Mouse (Mus musculus): ENCODE data around the gene Gkn2. TPM values are rescaled to one million over a fixed set of nuclear protein-coding genes. Genes with fewer than 3 reads are reported as not detected.

The Gkn2 gene
- total and polyA plus RNA-seq, 2 experiments from 2014 or later = not detected

GRCm38 (mm10) chr6:87399886-87400566 is 26.9 kb downstream of the Gkn2 start:
- ATAC-seq (ENCODE audit: insufficient read depth, low read depth) (no peak), DNase-seq (ENCODE audit: low spot score) (no peak)
- H3K4me3 ChIP-seq (ENCODE audit: low read depth, low read length) = no peak overlapping the region
- no peaks in the 10 kb centered on the region for H3K4me1 ChIP-seq (ENCODE audit: control insufficient read depth, insufficient read depth)
- no peak overlapping the region for H3K9ac ChIP-seq (replicated peaks; ENCODE audit: low read depth, low read length)
- peaks cover 60% of the 10 kb centered on the region for H3K27me3 ChIP-seq (ENCODE audit: control insufficient read depth, insufficient read depth, low read length)
- no peaks in the 10 kb centered on the region for H3K9me3 ChIP-seq (replicated peaks; ENCODE audit: control insufficient read depth, low read length)
- H3K36me3 ChIP-seq (replicated peaks; ENCODE audit: control insufficient read depth, insufficient read depth, low read length) = no peaks in the 10 kb centered on the region
- TF ChIP-seq CTCF (IDR thresholded peaks at IDR 0.05; ENCODE audit: low read depth) (no peak), EP300 (IDR thresholded peaks at IDR 0.05; ENCODE audit: low read depth) (no peak)
- no peak overlapping the region for H3K4me2 ChIP-seq (ENCODE audit: low read depth, low read length)
- WGBS = 31% methylated on average over 4 of the region's 4 CpGs
- no peak overlapping the region for H3K27ac ChIP-seq (ENCODE audit: low read depth)

GRCm38 (mm10) chr6:87401456-87401855 is 28.3 kb downstream of the Gkn2 start:
- TF ChIP-seq CTCF (IDR thresholded peaks at IDR 0.05; ENCODE audit: low read depth) (no peak), EP300 (IDR thresholded peaks at IDR 0.05; ENCODE audit: low read depth) (no peak)
- DNase-seq (ENCODE audit: low spot score) = no peak
- 17% methylated on average over 6 of the region's 6 CpGs for WGBS
- no peak overlapping the region for H3K27ac ChIP-seq (ENCODE audit: low read depth)
- no peaks in the 10 kb centered on the region for H3K9me3 ChIP-seq (replicated peaks; ENCODE audit: control insufficient read depth, low read length)
- no peak overlapping the region for H3K9ac ChIP-seq (replicated peaks; ENCODE audit: low read depth, low read length)
- no peak for ATAC-seq (ENCODE audit: insufficient read depth, low read depth)
- H3K36me3 ChIP-seq (replicated peaks; ENCODE audit: control insufficient read depth, insufficient read depth, low read length) = no peaks in the 10 kb centered on the region
- H3K27me3 ChIP-seq (ENCODE audit: control insufficient read depth, insufficient read depth, low read length) = peaks cover 46% of the 10 kb centered on the region
- H3K4me1 ChIP-seq (ENCODE audit: control insufficient read depth, insufficient read depth) = no peaks in the 10 kb centered on the region
- H3K4me2 ChIP-seq (ENCODE audit: low read depth, low read length) = no peak overlapping the region
- no peak overlapping the region for H3K4me3 ChIP-seq (ENCODE audit: low read depth, low read length)

- ATAC-seq (ENCODE audit: insufficient read depth, low read depth) (no peak), DNase-seq (ENCODE audit: low spot score) (no peak)
- Histone ChIP-seq H3K4me2 (ENCODE audit: low read depth, low read length) (no peak overlapping the region), H3K36me3 (replicated peaks; ENCODE audit: control insufficient read depth, insufficient read depth, low read length) (no peaks in the 10 kb centered on the region), H3K27me3 (ENCODE audit: control insufficient read depth, insufficient read depth, low read length) (peaks cover 55% of the 10 kb centered on the region), H3K27ac (ENCODE audit: low read depth) (no peak overlapping the region), H3K4me1 (ENCODE audit: control insufficient read depth, insufficient read depth) (no peaks in the 10 kb centered on the region), H3K9ac (replicated peaks; ENCODE audit: low read depth, low read length) (no peak overlapping the region), H3K4me3 (ENCODE audit: low read depth, low read length) (no peak overlapping the region), H3K9me3 (replicated peaks; ENCODE audit: control insufficient read depth, low read length) (no peaks in the 10 kb centered on the region)
- WGBS = 53% methylated on average over 3 of the region's 3 CpGs
- TF ChIP-seq EP300 (IDR thresholded peaks at IDR 0.05; ENCODE audit: low read depth) (no peak), CTCF (IDR thresholded peaks at IDR 0.05; ENCODE audit: low read depth) (no peak)
These were observed 38.9 kb downstream of the Gkn2 start for GRCm38 (mm10) chr6:87412011-87412410.

DNA sequence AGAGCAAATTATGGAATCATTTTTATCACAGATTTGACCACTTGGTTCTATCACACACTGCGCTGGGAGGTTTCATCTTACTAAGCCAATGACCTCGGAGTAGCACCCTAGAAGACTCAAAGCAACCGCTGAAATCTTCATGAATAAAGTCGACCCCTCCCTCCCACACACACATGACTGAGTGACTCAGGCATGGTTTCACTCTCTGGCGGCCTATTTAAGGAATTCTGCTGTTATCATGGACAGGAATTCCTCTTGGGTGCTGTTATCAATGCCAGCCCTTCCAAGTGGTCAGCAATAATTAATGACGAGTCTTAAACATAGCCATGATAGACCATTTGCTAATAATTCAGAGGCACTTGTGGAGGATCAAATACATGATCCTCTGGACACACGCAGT is 49.1 kb downstream of the Gkn2 start:
- Histone ChIP-seq H3K9me3 (replicated peaks; ENCODE audit: control insufficient read depth, low read length) (no peaks in the 10 kb centered on the region), H3K9ac (replicated peaks; ENCODE audit: low read depth, low read length) (no peak overlapping the region), H3K36me3 (replicated peaks; ENCODE audit: control insufficient read depth, insufficient read depth, low read length) (no peaks in the 10 kb centered on the region), H3K4me1 (ENCODE audit: control insufficient read depth, insufficient read depth) (peaks cover 21% of the 10 kb centered on the region), H3K27ac (ENCODE audit: low read depth) (no peak overlapping the region), H3K27me3 (ENCODE audit: control insufficient read depth, insufficient read depth, low read length) (peaks cover 78% of the 10 kb centered on the region), H3K4me3 (ENCODE audit: low read depth, low read length) (no peak overlapping the region), H3K4me2 (ENCODE audit: low read depth, low read length) (peak overlapping the region; percentile 20; the same call in 1 of the 2 replicates)
- ATAC-seq (ENCODE audit: insufficient read depth, low read depth) (no peak), DNase-seq (ENCODE audit: low spot score) (peak; percentile 35)
- no peak for TF ChIP-seq CTCF (IDR thresholded peaks at IDR 0.05; ENCODE audit: low read depth)
- TF ChIP-seq EP300 (IDR thresholded peaks at IDR 0.05; ENCODE audit: low read depth) = no peak
- 10% methylated on average over 7 of the region's 7 CpGs for WGBS

DNA sequence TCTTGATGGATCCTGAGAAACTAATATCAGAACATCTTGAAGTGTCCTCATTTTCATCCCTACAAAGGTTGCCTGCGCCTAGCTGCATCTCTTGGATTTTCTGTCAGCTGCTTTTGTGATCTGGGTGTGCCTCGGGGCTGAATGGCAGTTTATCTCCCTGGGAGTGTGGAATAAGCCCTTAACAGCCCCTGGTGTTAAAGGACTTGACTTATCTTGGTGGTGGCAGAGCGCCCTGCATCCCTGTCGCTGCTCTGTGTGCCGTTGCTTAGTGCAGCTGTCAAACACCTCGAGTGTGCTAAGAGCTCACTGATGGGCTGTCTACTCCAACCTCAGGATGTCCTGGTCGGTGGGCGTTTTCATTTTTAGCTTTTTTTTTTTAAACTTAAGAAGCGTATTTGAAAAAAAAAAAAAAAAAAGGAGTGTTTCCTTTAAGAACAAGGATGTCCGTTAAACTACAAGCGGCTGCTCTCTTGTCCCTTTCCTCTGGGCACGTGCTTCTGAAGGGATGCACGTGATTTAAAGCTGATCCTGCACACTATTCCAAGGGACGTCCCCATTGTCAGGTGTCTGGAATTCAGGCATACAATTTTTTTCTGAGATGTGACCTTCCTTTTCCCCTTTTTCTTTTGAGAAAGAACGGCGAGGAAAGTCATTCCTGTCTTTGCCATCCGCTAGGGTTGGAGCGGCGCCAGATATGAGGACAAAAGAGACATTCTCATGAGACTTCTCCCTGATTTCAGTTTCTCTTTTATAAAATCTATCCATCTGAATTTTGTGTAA is 51.1 kb downstream of the Gkn2 start:
- Histone ChIP-seq H3K4me2 (ENCODE audit: low read depth, low read length) (peak overlapping the region; percentile 47), H3K27ac (ENCODE audit: low read depth) (no peak overlapping the region), H3K27me3 (ENCODE audit: control insufficient read depth, insufficient read depth, low read length) (peaks cover 69% of the 10 kb centered on the region)

More for the DNA sequence above, 51.1 kb downstream of the Gkn2 start:
- Histone ChIP-seq H3K4me1 (ENCODE audit: control insufficient read depth, insufficient read depth) (peaks cover 21% of the 10 kb centered on the region), H3K4me3 (ENCODE audit: low read depth, low read length) (peak overlapping the region; percentile 25), H3K9me3 (replicated peaks; ENCODE audit: control insufficient read depth, low read length) (no peaks in the 10 kb centered on the region), H3K36me3 (replicated peaks; ENCODE audit: control insufficient read depth, insufficient read depth, low read length) (no peaks in the 10 kb centered on the region), H3K9ac (replicated peaks; ENCODE audit: low read depth, low read length) (no peak overlapping the region)
- DNase-seq (ENCODE audit: low spot score) (peak; percentile 81), ATAC-seq (ENCODE audit: insufficient read depth, low read depth) (peak; percentile 89)
- TF ChIP-seq EP300 (IDR thresholded peaks at IDR 0.05; ENCODE audit: low read depth) (peak; percentile 48; the same call in 1 of the 2 replicates), CTCF (IDR thresholded peaks at IDR 0.05; ENCODE audit: low read depth) (no peak)
- 17% methylated on average over 19 of the region's 19 CpGs for WGBS
